Mouse (Mus musculus) E14TG2a.4 (cell line): Measurements from ENCODE around the gene Apex2.

Experiments
- CTCF ChIP-seq: conservative IDR thresholded peaks from 2 replicates; pipeline ENCODE4 v1.5.1; 2014; ENCODE audit warnings: low read length
- NANOG ChIP-seq: IDR thresholded peaks from 2 replicates; pipeline ENCODE4 v1.6.1; 2014; ENCODE audit warnings: borderline replicate concordance, low read length, mixed read lengths
- POU5F1 ChIP-seq: IDR thresholded peaks from 2 replicates; pipeline ENCODE4 v1.6.1; 2014; ENCODE audit warnings: low read length, borderline replicate concordance

- no peak for TF ChIP-seq CTCF
- no peak for TF ChIP-seq NANOG
- no peak for TF ChIP-seq POU5F1
Observed at GRCm38 (mm10) chrX:150595016-150595760, 5.5 kb upstream of the Apex2 start.
